Mouse (Mus musculus): ENCODE results near the gene Igfbp3. TPM values are rescaled to one million over a fixed set of nuclear protein-coding genes. Genes with fewer than 3 reads are reported as not detected.

Igfbp3 gene
- polyA plus RNA-seq, 2 experiments, result 214 to 277 TPM

- no peak for TF ChIP-seq POLR2A (IDR thresholded peaks at IDR 0.05; ENCODE audit: borderline replicate concordance, extremely low read depth, insufficient read depth, insufficient read length)
- Histone ChIP-seq H3K27me3 (ENCODE audit: control insufficient read depth, insufficient read depth, low read length) (no peaks in the 10 kb centered on the region), H3K4me2 (replicated peaks; ENCODE audit: low read depth, low read length, severe bottlenecking) (no peak overlapping the region), H3K4me3 (replicated peaks; ENCODE audit: low read length) (no peak overlapping the region), H3K4me1 (ENCODE audit: control insufficient read depth, insufficient read depth, low read length) (no peaks in the 10 kb centered on the region), H3K9me3 (ENCODE audit: control insufficient read depth, low read length) (no peaks in the 10 kb centered on the region), H3K36me3 (ENCODE audit: control insufficient read depth, insufficient read depth, low read length) (no peaks in the 10 kb centered on the region), H3K9ac (ENCODE audit: low read depth, low read length, severe bottlenecking) (no peak overlapping the region), H3K27ac (replicated peaks; ENCODE audit: low read depth, low read length) (no peak overlapping the region)
- WGBS, result 93% methylated on average over 10 of the region's 10 CpGs
- no peak for ATAC-seq (ENCODE audit: low FRiP score, low read depth)
- no peak for DNase-seq (ENCODE audit: low spot score)
Measured at GRCm38 (mm10) chr11:7194432-7195311, 19.1 kb downstream of the Igfbp3 start.

DNA sequence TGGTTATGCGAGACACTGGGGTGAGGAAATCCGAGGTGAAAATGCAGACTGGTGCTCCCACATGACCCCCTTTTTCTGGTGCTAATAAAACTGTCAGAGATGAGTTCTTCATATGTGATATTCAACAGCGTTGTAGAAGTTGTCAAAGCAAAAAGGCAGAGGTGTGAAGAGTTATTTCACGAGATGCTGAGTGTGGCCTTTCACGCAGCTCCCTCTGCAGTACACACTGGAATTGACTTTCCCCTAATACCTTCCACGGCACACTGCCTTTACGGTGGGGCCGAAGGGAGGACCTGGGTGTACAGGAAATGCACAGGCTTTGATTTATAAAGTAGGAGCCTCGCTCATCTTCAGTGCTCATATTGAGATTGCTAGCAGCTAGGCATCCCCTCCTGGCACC, 20.6 kb downstream of the Igfbp3 start:
- no peak for TF ChIP-seq POLR2A (IDR thresholded peaks at IDR 0.05; ENCODE audit: borderline replicate concordance, extremely low read depth, insufficient read depth, insufficient read length)
- no peak for DNase-seq (ENCODE audit: low spot score)
- Histone ChIP-seq H3K4me2 (replicated peaks; ENCODE audit: low read depth, low read length, severe bottlenecking) (no peak overlapping the region), H3K9me3 (ENCODE audit: control insufficient read depth, low read length) (no peaks in the 10 kb centered on the region), H3K36me3 (ENCODE audit: control insufficient read depth, insufficient read depth, low read length) (no peaks in the 10 kb centered on the region), H3K27ac (replicated peaks; ENCODE audit: low read depth, low read length) (no peak overlapping the region), H3K4me1 (ENCODE audit: control insufficient read depth, insufficient read depth, low read length) (no peaks in the 10 kb centered on the region), H3K4me3 (replicated peaks; ENCODE audit: low read length) (no peak overlapping the region), H3K9ac (ENCODE audit: low read depth, low read length, severe bottlenecking) (no peak overlapping the region), H3K27me3 (ENCODE audit: control insufficient read depth, insufficient read depth, low read length) (no peaks in the 10 kb centered on the region)
- WGBS, result 49% methylated on average over 9 of the region's 9 CpGs
- ATAC-seq (ENCODE audit: low FRiP score, low read depth), result no peak

- H3K4me2 ChIP-seq (replicated peaks; ENCODE audit: low read depth, low read length, severe bottlenecking), result no peak overlapping the region
- H3K4me1 ChIP-seq (ENCODE audit: control insufficient read depth, insufficient read depth, low read length), result no peaks in the 10 kb centered on the region
- no peak overlapping the region for H3K27ac ChIP-seq (replicated peaks; ENCODE audit: low read depth, low read length)
- H3K27me3 ChIP-seq (ENCODE audit: control insufficient read depth, insufficient read depth, low read length), result no peaks in the 10 kb centered on the region
- no peak for DNase-seq (ENCODE audit: low spot score)
- TF ChIP-seq POLR2A (IDR thresholded peaks at IDR 0.05; ENCODE audit: borderline replicate concordance, extremely low read depth, insufficient read depth, insufficient read length), result no peak
- no peaks in the 10 kb centered on the region for H3K9me3 ChIP-seq (ENCODE audit: control insufficient read depth, low read length)
- 41% methylated on average over 6 of the region's 6 CpGs for WGBS
- H3K36me3 ChIP-seq (ENCODE audit: control insufficient read depth, insufficient read depth, low read length), result no peaks in the 10 kb centered on the region
- no peak overlapping the region for H3K4me3 ChIP-seq (replicated peaks; ENCODE audit: low read length)
- H3K9ac ChIP-seq (ENCODE audit: low read depth, low read length, severe bottlenecking), result no peak overlapping the region
- ATAC-seq (ENCODE audit: low FRiP score, low read depth), result no peak
Measured at GRCm38 (mm10) chr11:7192710-7193109, 21.0 kb downstream of the Igfbp3 start.

- 81% methylated on average over 13 of the region's 13 CpGs for WGBS
- TF ChIP-seq POLR2A (IDR thresholded peaks at IDR 0.05; ENCODE audit: borderline replicate concordance, extremely low read depth, insufficient read depth, insufficient read length), result no peak
- H3K27ac ChIP-seq (replicated peaks; ENCODE audit: low read depth, low read length), result no peak within 1 kb of the TSS
Measured at GRCm38 (mm10) chr11:7188469-7188868, 25.3 kb downstream of the Igfbp3 start, which contains the start of gene Gm11985. Gene Gm11985, minus strand, starts transcription at chr11:7188569.

GRCm38 (mm10) chr11:7187472-7187871, 26.3 kb downstream of the Igfbp3 start:
- Histone ChIP-seq H3K27me3 (ENCODE audit: control insufficient read depth, insufficient read depth, low read length) (no peaks in the 10 kb centered on the region), H3K9me3 (ENCODE audit: control insufficient read depth, low read length) (no peaks in the 10 kb centered on the region), H3K9ac (ENCODE audit: low read depth, low read length, severe bottlenecking) (no peak overlapping the region), H3K36me3 (ENCODE audit: control insufficient read depth, insufficient read depth, low read length) (no peaks in the 10 kb centered on the region), H3K4me2 (replicated peaks; ENCODE audit: low read depth, low read length, severe bottlenecking) (no peak overlapping the region), H3K27ac (replicated peaks; ENCODE audit: low read depth, low read length) (no peak overlapping the region), H3K4me3 (replicated peaks; ENCODE audit: low read length) (no peak overlapping the region), H3K4me1 (ENCODE audit: control insufficient read depth, insufficient read depth, low read length) (no peaks in the 10 kb centered on the region)
- ATAC-seq (ENCODE audit: low FRiP score, low read depth) (no peak), DNase-seq (ENCODE audit: low spot score) (no peak)
- TF ChIP-seq POLR2A (IDR thresholded peaks at IDR 0.05; ENCODE audit: borderline replicate concordance, extremely low read depth, insufficient read depth, insufficient read length), result no peak
- WGBS, result 42% methylated on average over 8 of the region's 8 CpGs

More at GRCm38 (mm10) chr11:7188469-7188868, 25.3 kb downstream of the Igfbp3 start, which contains the start of gene Gm11985:
- DNase-seq (ENCODE audit: low spot score) (no peak), ATAC-seq (ENCODE audit: low FRiP score, low read depth) (no peak)
- H3K4me2 ChIP-seq (replicated peaks; ENCODE audit: low read depth, low read length, severe bottlenecking), result no peak within 1 kb of the TSS
- no peaks in the 10 kb centered on the region for H3K36me3 ChIP-seq (ENCODE audit: control insufficient read depth, insufficient read depth, low read length)
- H3K9ac ChIP-seq (ENCODE audit: low read depth, low read length, severe bottlenecking), result no peak within 1 kb of the TSS
- H3K4me3 ChIP-seq (replicated peaks; ENCODE audit: low read length), result no peak within 1 kb of the TSS
- no peaks in the 10 kb centered on the region for H3K4me1 ChIP-seq (ENCODE audit: control insufficient read depth, insufficient read depth, low read length)
- no peaks in the 10 kb centered on the region for H3K9me3 ChIP-seq (ENCODE audit: control insufficient read depth, low read length)
- no peaks in the 10 kb centered on the region for H3K27me3 ChIP-seq (ENCODE audit: control insufficient read depth, insufficient read depth, low read length)
